Mouse (Mus musculus): ENCODE measurements around the gene Vwa3b. TPM values are rescaled to one million over a fixed set of nuclear protein-coding genes. Genes with fewer than 3 reads are reported as not detected.
A peak's percentile ranks its signal among the peaks of the same experiment; 100 is the strongest.

The Vwa3b gene
- polyA plus RNA-seq, 1 experiment from 2014 or later: 0.82 TPM

GRCm38 (mm10) chr1:37105194-37105593 is 78.8 kb downstream of the Vwa3b start:
- peak overlapping the region; percentile 6; the same call in 1 of the 2 replicates for H3K27ac ChIP-seq
- ATAC-seq (ENCODE audit: low FRiP score): peak; percentile 39; the same call in 1 of the 2 replicates
- peaks cover 21% of the 10 kb centered on the region for H3K4me1 ChIP-seq
- no peaks in the 10 kb centered on the region for H3K27me3 ChIP-seq
- H3K9me3 ChIP-seq: no peaks in the 10 kb centered on the region
- WGBS: 18% methylated on average over 3 of the region's 3 CpGs
- H3K36me3 ChIP-seq (replicated peaks): no peaks in the 10 kb centered on the region
- no peak overlapping the region for H3K9ac ChIP-seq
- no peak overlapping the region for H3K4me2 ChIP-seq
- no peak overlapping the region for H3K4me3 ChIP-seq (replicated peaks)

DNA sequence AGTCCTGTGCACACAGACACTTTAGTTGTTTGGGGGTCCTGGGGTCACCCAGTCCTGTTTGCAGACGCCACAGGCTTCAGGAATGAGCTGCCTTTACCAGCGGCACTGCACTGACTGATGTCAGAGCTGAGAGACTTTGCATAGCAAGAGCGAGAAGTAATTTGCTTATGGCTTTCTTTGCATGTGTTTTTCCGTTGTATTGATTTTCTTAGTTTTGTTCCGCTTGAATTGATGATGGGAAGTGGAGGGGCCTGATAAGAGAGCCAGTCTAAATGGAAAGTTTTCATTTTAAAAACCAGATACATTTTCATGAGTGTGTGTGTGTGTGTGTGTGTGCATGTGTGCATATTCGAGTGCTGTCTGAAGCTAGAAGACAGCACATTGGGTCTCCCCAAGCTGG is 87.4 kb downstream of the Vwa3b start:
- Histone ChIP-seq H3K4me3 (replicated peaks) (no peak overlapping the region), H3K4me1 (peaks cover 18% of the 10 kb centered on the region), H3K27me3 (no peaks in the 10 kb centered on the region), H3K9ac (no peak overlapping the region), H3K36me3 (replicated peaks) (no peaks in the 10 kb centered on the region), H3K4me2 (no peak overlapping the region), H3K9me3 (no peaks in the 10 kb centered on the region), H3K27ac (no peak overlapping the region)
- WGBS: 83% methylated on average over 6 of the region's 6 CpGs
- ATAC-seq (ENCODE audit: low FRiP score): no peak

- WGBS: 95% methylated on average over 5 of the region's 5 CpGs
- Histone ChIP-seq H3K9me3 (no peaks in the 10 kb centered on the region), H3K27ac (no peak overlapping the region), H3K27me3 (no peaks in the 10 kb centered on the region), H3K4me2 (no peak overlapping the region), H3K4me3 (replicated peaks) (no peak overlapping the region), H3K36me3 (replicated peaks) (no peaks in the 10 kb centered on the region), H3K4me1 (peaks cover 11% of the 10 kb centered on the region; the same call in 1 of the 2 replicates), H3K9ac (no peak overlapping the region)
- no peak for ATAC-seq (ENCODE audit: low FRiP score)
Measured at GRCm38 (mm10) chr1:37115847-37116246, 89.5 kb downstream of the Vwa3b start.

- no peak for ATAC-seq (ENCODE audit: low FRiP score)
- Histone ChIP-seq H3K27me3 (no peaks in the 10 kb centered on the region), H3K4me3 (replicated peaks) (no peak overlapping the region), H3K4me2 (no peak overlapping the region), H3K36me3 (replicated peaks) (no peaks in the 10 kb centered on the region), H3K27ac (no peak overlapping the region), H3K9me3 (no peaks in the 10 kb centered on the region), H3K4me1 (peaks cover 12% of the 10 kb centered on the region), H3K9ac (no peak overlapping the region)
- 85% methylated on average over 9 of the region's 9 CpGs for WGBS
Measured at GRCm38 (mm10) chr1:37116574-37116973, 90.2 kb downstream of the Vwa3b start.

DNA sequence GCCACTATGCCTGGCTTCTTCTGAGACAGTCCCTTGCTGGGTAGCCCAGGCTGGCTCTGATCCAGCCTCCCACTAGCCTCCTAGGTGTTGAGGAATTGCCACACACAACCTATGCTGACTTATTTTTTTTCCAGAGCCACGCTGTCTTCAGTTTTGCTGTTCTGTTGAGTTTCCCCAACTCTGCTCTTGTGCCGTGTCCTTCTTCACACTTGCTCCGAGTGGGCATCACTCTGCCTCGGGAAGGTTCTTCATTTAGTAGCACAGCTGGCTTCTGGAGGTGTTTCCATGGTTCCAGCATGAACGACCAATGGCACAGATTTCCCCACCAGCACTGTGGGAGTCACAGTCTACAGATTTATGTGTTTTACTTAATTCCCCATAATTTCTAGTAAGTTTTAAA is 91.6 kb downstream of the Vwa3b start:
- H3K4me1 ChIP-seq: peaks cover 12% of the 10 kb centered on the region
- no peak for ATAC-seq (ENCODE audit: low FRiP score)
- H3K36me3 ChIP-seq (replicated peaks): no peaks in the 10 kb centered on the region
- H3K4me2 ChIP-seq: no peak overlapping the region
- no peaks in the 10 kb centered on the region for H3K9me3 ChIP-seq
- H3K9ac ChIP-seq: no peak overlapping the region
- WGBS: 93% methylated on average over 5 of the region's 5 CpGs
- no peak overlapping the region for H3K27ac ChIP-seq
- no peaks in the 10 kb centered on the region for H3K27me3 ChIP-seq
- no peak overlapping the region for H3K4me3 ChIP-seq (replicated peaks)

DNA sequence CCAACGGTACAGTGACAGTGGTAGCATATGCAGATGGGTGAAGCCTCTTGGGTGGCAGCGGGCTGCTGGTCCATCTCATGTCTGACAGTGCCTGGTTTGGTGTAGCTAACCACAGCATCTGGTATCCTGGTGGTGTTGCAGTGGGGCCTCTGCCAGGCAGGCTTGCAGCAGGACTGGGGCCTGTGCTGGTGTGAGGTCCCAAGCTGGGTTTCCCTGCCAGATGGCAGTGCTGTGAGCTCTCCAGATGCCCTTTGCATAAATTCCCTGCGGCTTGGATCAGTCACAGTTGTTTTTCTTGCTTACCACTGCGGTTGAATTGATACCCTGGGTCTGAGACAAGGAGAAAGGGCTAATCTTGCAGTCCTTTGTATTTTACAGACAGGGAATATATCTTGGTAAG is 95.9 kb downstream of the Vwa3b start:
- Histone ChIP-seq H3K4me3 (replicated peaks) (no peak overlapping the region), H3K4me2 (no peak overlapping the region), H3K9ac (no peak overlapping the region), H3K27ac (peak overlapping the region; percentile 75), H3K36me3 (replicated peaks) (no peaks in the 10 kb centered on the region), H3K4me1 (peaks cover 10% of the 10 kb centered on the region), H3K9me3 (no peaks in the 10 kb centered on the region), H3K27me3 (no peaks in the 10 kb centered on the region)
- peak; percentile 86 for ATAC-seq (ENCODE audit: low FRiP score)
- 49% methylated on average over 4 of the region's 4 CpGs for WGBS

DNA sequence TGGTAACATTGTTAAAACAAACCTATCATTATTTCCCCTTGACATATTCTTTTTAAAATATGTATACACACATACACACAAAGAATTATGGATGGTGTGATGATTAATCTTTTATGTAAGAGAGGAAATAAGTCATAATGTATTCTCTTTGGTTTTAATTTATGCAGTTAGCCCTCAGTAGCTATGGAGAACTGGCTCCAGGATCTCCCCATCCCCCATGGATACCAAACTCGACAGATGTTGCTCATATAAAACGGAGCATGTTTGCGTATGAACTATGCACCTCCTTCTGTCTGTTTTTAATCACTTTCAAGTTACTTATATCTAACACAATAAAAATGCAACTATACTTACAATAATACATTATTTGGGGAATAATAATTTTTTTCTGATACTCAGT is 96.4 kb downstream of the Vwa3b start:
- ATAC-seq (ENCODE audit: low FRiP score): peak; percentile 64; the same call in 1 of the 2 replicates
- no peaks in the 10 kb centered on the region for H3K36me3 ChIP-seq (replicated peaks)
- no peak overlapping the region for H3K4me2 ChIP-seq
- 50% methylated on average over 3 of the region's 3 CpGs for WGBS
- no peak overlapping the region for H3K4me3 ChIP-seq (replicated peaks)
- H3K27ac ChIP-seq: no peak overlapping the region
- H3K9me3 ChIP-seq: no peaks in the 10 kb centered on the region
- no peaks in the 10 kb centered on the region for H3K27me3 ChIP-seq
- no peak overlapping the region for H3K9ac ChIP-seq
- peaks cover 10% of the 10 kb centered on the region for H3K4me1 ChIP-seq

- WGBS: 75% methylated on average over 12 of the region's 12 CpGs
- Histone ChIP-seq H3K27me3 (no peaks in the 10 kb centered on the region), H3K4me3 (replicated peaks) (no peak overlapping the region), H3K4me1 (peaks cover 10% of the 10 kb centered on the region), H3K9ac (no peak overlapping the region), H3K4me2 (no peak overlapping the region), H3K36me3 (replicated peaks) (no peaks in the 10 kb centered on the region), H3K9me3 (no peaks in the 10 kb centered on the region), H3K27ac (no peak overlapping the region)
- ATAC-seq (ENCODE audit: low FRiP score): no peak
Measured at GRCm38 (mm10) chr1:37124696-37125349, 98.4 kb downstream of the Vwa3b start.

DNA sequence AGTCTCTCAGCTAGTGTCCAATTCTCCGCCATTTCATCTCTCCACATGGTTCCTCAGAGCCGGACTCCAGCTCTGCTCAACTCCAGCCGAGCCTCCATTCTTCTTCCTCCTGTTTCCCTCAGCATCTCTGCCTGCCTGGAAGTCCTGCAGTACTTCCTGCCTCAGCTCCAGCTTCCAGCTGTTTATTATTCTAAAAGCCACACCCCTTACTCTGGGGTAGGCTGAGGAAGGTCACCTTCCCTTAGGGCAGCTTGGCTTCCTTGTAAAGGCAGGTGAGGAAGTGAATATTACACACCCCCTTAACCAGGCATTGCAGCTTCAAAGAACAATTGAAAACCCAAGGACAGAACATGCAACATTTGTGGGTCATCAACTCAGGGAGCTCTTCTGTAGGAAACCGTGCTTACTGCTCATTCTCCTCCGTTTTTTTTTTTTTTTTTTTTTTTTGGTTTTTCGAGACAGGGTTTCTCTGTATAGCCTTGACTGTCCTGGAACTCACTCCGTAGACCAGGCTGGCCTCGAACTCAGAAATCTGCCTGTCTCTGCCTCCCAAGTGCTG is 103.7 kb downstream of the Vwa3b start:
- H3K4me3 ChIP-seq (replicated peaks): no peak overlapping the region
- H3K9me3 ChIP-seq: no peaks in the 10 kb centered on the region
- H3K27me3 ChIP-seq: no peaks in the 10 kb centered on the region
- no peak overlapping the region for H3K9ac ChIP-seq
- WGBS: 87% methylated on average over 8 of the region's 8 CpGs
- H3K36me3 ChIP-seq (replicated peaks): no peaks in the 10 kb centered on the region
- no peak overlapping the region for H3K4me2 ChIP-seq
- H3K27ac ChIP-seq: no peak overlapping the region
- ATAC-seq (ENCODE audit: low FRiP score): no peak
- H3K4me1 ChIP-seq: no peaks in the 10 kb centered on the region

DNA sequence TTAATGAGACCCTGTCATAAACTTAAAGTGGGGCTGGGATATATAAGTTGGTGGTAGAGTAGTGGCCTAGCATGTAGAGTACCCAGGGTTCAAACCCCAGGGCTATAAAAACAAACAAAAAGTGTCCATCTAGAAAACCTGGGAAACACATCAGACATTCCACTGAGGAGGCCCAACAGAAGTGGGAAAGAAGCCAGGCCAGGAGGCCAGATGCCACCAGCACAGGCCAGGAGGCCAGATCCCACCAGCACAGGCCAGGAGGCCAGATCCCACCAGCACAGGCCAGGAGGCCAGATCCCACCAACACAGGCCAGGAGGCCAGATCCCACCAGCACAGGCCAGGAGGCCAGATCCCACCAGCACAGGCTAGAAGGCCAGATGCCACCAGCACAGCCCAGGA is 104.8 kb downstream of the Vwa3b start:
- no peak overlapping the region for H3K27ac ChIP-seq
- H3K4me2 ChIP-seq: no peak overlapping the region
- H3K9me3 ChIP-seq: no peaks in the 10 kb centered on the region
- H3K27me3 ChIP-seq: no peaks in the 10 kb centered on the region
- no peak for ATAC-seq (ENCODE audit: low FRiP score)
- no peak overlapping the region for H3K9ac ChIP-seq
- H3K4me1 ChIP-seq: no peaks in the 10 kb centered on the region
- H3K4me3 ChIP-seq (replicated peaks): no peak overlapping the region
- no peaks in the 10 kb centered on the region for H3K36me3 ChIP-seq (replicated peaks)

GRCm38 (mm10) chr1:37132433-37132832 is 106.0 kb downstream of the Vwa3b start:
- no peaks in the 10 kb centered on the region for H3K9me3 ChIP-seq
- no peak overlapping the region for H3K27ac ChIP-seq
- H3K4me2 ChIP-seq: no peak overlapping the region
- no peaks in the 10 kb centered on the region for H3K36me3 ChIP-seq (replicated peaks)
- no peak for ATAC-seq (ENCODE audit: low FRiP score)
- H3K4me1 ChIP-seq: no peaks in the 10 kb centered on the region
- no peaks in the 10 kb centered on the region for H3K27me3 ChIP-seq
- H3K9ac ChIP-seq: no peak overlapping the region
- 63% methylated on average over 7 of the region's 7 CpGs for WGBS
- H3K4me3 ChIP-seq (replicated peaks): no peak overlapping the region

DNA sequence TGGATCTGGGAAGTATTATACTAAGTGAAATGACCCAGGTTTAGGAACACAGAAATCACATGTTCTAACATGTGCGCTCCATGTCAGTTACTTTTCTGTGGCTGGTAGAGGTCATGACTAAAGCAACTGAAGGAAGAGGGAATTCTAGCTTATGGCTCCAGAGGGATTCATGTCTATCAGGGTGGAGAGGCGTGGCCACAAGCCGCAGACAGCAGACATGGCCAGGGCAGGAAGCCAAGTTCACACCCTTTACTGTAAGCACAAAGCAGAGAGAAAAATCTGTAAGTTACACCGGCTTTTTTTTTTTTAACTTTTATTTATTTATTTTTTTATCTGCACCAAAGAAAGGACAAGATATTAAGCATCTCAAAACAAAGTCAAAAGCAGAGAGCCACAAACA is 119.6 kb downstream of the Vwa3b start:
- ATAC-seq (ENCODE audit: low FRiP score): no peak
- no peak overlapping the region for H3K27ac ChIP-seq

GRCm38 (mm10) chr1:37149866-37150265 is 123.5 kb downstream of the Vwa3b start:
- Histone ChIP-seq H3K4me2 (no peak overlapping the region), H3K9me3 (no peaks in the 10 kb centered on the region), H3K27ac (no peak overlapping the region), H3K9ac (no peak overlapping the region), H3K4me1 (no peaks in the 10 kb centered on the region), H3K4me3 (replicated peaks) (no peak overlapping the region), H3K27me3 (no peaks in the 10 kb centered on the region), H3K36me3 (replicated peaks) (no peaks in the 10 kb centered on the region)
- WGBS: 86% methylated on average over 7 of the region's 7 CpGs
- ATAC-seq (ENCODE audit: low FRiP score): no peak

More for the DNA sequence above, 119.6 kb downstream of the Vwa3b start:
- Histone ChIP-seq H3K9ac (no peak overlapping the region), H3K4me3 (replicated peaks) (no peak overlapping the region), H3K27me3 (no peaks in the 10 kb centered on the region), H3K4me1 (no peaks in the 10 kb centered on the region), H3K9me3 (no peaks in the 10 kb centered on the region), H3K36me3 (replicated peaks) (no peaks in the 10 kb centered on the region), H3K4me2 (no peak overlapping the region)
- 85% methylated on average over 4 of the region's 4 CpGs for WGBS

Measured in forebrain, embryonic 12.5 days (tissue).